Comparison of ENCODE assay signal across 9 mouse cellular contexts in the genomic region with DNA sequence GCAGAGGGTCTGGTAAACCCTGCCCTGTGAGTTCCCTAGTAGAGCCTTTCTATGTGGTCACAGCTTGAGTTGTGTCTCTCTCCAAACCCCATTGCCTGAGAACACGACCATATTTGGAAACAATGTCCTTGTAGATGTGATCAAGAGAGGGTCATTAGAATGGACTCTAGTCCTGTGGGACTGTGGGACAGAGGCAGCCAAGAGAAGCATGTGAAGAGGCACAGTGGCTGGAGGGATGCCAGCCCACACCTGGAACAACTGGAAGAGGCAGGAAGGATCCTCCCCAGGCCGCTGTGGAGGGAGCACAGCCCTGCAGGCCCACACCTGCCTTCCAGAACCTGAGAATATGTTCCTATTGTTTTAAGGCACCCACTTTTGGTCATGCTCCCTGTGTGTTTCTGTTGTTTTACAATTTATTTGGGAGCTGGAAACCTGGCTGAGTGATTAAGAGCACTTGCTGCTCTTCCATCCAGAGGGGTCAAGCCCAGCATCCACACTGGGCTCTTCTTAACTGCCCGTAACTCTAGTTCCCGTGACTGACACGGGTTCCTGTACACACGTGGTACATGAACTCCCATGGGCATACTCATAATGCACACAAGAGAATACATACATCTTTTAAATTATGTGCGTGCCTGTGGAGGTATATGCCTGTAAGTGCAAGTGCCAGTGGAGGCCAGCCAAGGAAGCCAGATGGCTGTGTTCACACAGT. TPM values are rescaled to one million over a fixed set of nuclear protein-coding genes. Genes with fewer than 3 reads are reported as not detected.
DNase-seq lines count a peak whose midpoint lies in the region; ATAC-seq and TF ChIP-seq lines count a peak whose summit lies in the region.
"Had no signal": no experiment of that assay in that cellular context is flagged by ENCODE, and none has a peak within 500 bp of the region (broad histone marks: within the 10 kb centered on the region; RNA-seq: fewer than 3 reads in every experiment).

No protein-coding gene starts in this region.

- peak overlapping the region; percentile 86 for H3K27ac ChIP-seq in hindbrain, embryonic 13.5 days
- H3K27ac ChIP-seq in hindbrain, embryonic 12.5 days: no peak overlapping the region
- H3K27ac ChIP-seq in neural tube, embryonic 13.5 days (replicated peaks): peak overlapping the region; percentile 85
- H3K27ac ChIP-seq in intestine, embryonic 16.5 days (ENCODE audit: low read length): peak overlapping the region; percentile 75
- peak overlapping the region; percentile 88 for H3K27ac ChIP-seq in stomach, postnatal 0 days (replicated peaks)

- no peaks in the 10 kb centered on the region for H3K27me3 ChIP-seq in hindbrain, embryonic 13.5 days
- peaks cover 2% of the 10 kb centered on the region; the same call in 1 of the 2 replicates for H3K27me3 ChIP-seq in hindbrain, embryonic 12.5 days
- H3K27me3 ChIP-seq in neural tube, embryonic 13.5 days: no peaks in the 10 kb centered on the region
- no peaks in the 10 kb centered on the region for H3K27me3 ChIP-seq in intestine, embryonic 16.5 days (replicated peaks; ENCODE audit: control insufficient read depth, insufficient read depth, low read length)
- H3K27me3 ChIP-seq in stomach, postnatal 0 days (ENCODE audit: control insufficient read depth, insufficient read depth, low read length): no peaks in the 10 kb centered on the region

- H3K4me2 ChIP-seq in hindbrain, embryonic 13.5 days: no peak overlapping the region
- H3K4me2 ChIP-seq in hindbrain, embryonic 12.5 days (replicated peaks): no peak overlapping the region
- no peak overlapping the region for H3K4me2 ChIP-seq in neural tube, embryonic 13.5 days
- no peak overlapping the region for H3K4me2 ChIP-seq in intestine, embryonic 16.5 days (ENCODE audit: low read depth, low read length)
- no peak overlapping the region for H3K4me2 ChIP-seq in stomach, postnatal 0 days (replicated peaks; ENCODE audit: low read depth)

- no peak for TF ChIP-seq EP300 in stomach, postnatal 0 days (optimal IDR thresholded peaks at IDR 0.05)

- TF ChIP-seq CTCF in stomach, postnatal 0 days (IDR thresholded peaks at IDR 0.05; ENCODE audit: low read depth): no peak

- H3K9ac ChIP-seq in hindbrain, embryonic 13.5 days: no peak overlapping the region
- H3K9ac ChIP-seq in hindbrain, embryonic 12.5 days: no peak overlapping the region
- no peak overlapping the region for H3K9ac ChIP-seq in neural tube, embryonic 13.5 days
- H3K9ac ChIP-seq in intestine, embryonic 16.5 days (ENCODE audit: low read depth, low read length): no peak overlapping the region
- no peak overlapping the region for H3K9ac ChIP-seq in stomach, postnatal 0 days (ENCODE audit: low read length)

- no peak for DNase-seq in neural tube, embryonic 10.5 days (ENCODE audit: extremely low spot score, low spot score)
- no peak for DNase-seq in stomach, postnatal 0 days (ENCODE audit: low spot score)
- no peak for DNase-seq in gastrocnemius, adult 18-20 months (ENCODE audit: low spot score)
- no peak for DNase-seq in thymus, adult 18-20 months

- WGBS in hindbrain, embryonic 13.5 days: 79% methylated on average over 7 of the region's 7 CpGs
- 89% methylated on average over 7 of the region's 7 CpGs for WGBS in hindbrain, embryonic 12.5 days
- WGBS in neural tube, embryonic 13.5 days: 78% methylated on average over 7 of the region's 7 CpGs
- 86% methylated on average over 7 of the region's 7 CpGs for WGBS in intestine, embryonic 16.5 days
- 64% methylated on average over 7 of the region's 7 CpGs for WGBS in stomach, postnatal 0 days

- 0 out of 2 replicates have a peak, but pooled peaks have one; percentile 15 for ATAC-seq in hindbrain, embryonic 13.5 days (ENCODE audit: low FRiP score)
- no peak for ATAC-seq in hindbrain, embryonic 12.5 days (ENCODE audit: low FRiP score)
- ATAC-seq in neural tube, embryonic 13.5 days (ENCODE audit: low read depth): no peak
- ATAC-seq in intestine, embryonic 16.5 days: no peak
- ATAC-seq in stomach, postnatal 0 days (ENCODE audit: low FRiP score, low TSS enrichment): no peak

- H3K4me1 ChIP-seq in hindbrain, embryonic 13.5 days (replicated peaks): peaks cover 24% of the 10 kb centered on the region
- peaks cover 18% of the 10 kb centered on the region for H3K4me1 ChIP-seq in hindbrain, embryonic 12.5 days
- peaks cover 27% of the 10 kb centered on the region for H3K4me1 ChIP-seq in neural tube, embryonic 13.5 days (replicated peaks)
- H3K4me1 ChIP-seq in intestine, embryonic 16.5 days (ENCODE audit: control insufficient read depth, insufficient read depth, low read length): peaks cover 21% of the 10 kb centered on the region
- peaks cover 18% of the 10 kb centered on the region for H3K4me1 ChIP-seq in stomach, postnatal 0 days (replicated peaks; ENCODE audit: control insufficient read depth, insufficient read depth)

- no peaks in the 10 kb centered on the region for H3K9me3 ChIP-seq in hindbrain, embryonic 13.5 days
- no peaks in the 10 kb centered on the region for H3K9me3 ChIP-seq in hindbrain, embryonic 12.5 days (replicated peaks)
- no peaks in the 10 kb centered on the region for H3K9me3 ChIP-seq in neural tube, embryonic 13.5 days
- no peaks in the 10 kb centered on the region for H3K9me3 ChIP-seq in intestine, embryonic 16.5 days (ENCODE audit: control insufficient read depth, low read length)
- no peaks in the 10 kb centered on the region for H3K9me3 ChIP-seq in stomach, postnatal 0 days (ENCODE audit: control insufficient read depth, low read length)
- H3K9me3 ChIP-seq: G1E had no signal

- H3K36me3 ChIP-seq in hindbrain, embryonic 13.5 days: peaks cover 27% of the 10 kb centered on the region
- H3K36me3 ChIP-seq in hindbrain, embryonic 12.5 days: peaks cover 27% of the 10 kb centered on the region
- peaks cover 27% of the 10 kb centered on the region for H3K36me3 ChIP-seq in neural tube, embryonic 13.5 days
- peaks cover 12% of the 10 kb centered on the region for H3K36me3 ChIP-seq in intestine, embryonic 16.5 days (ENCODE audit: control insufficient read depth, insufficient read depth, low read length)
- H3K36me3 ChIP-seq in stomach, postnatal 0 days (ENCODE audit: control insufficient read depth, insufficient read depth, low read length): peaks cover 3% of the 10 kb centered on the region; the same call in 1 of the 2 replicates

- no peak overlapping the region for H3K4me3 ChIP-seq in hindbrain, embryonic 13.5 days
- no peak overlapping the region for H3K4me3 ChIP-seq in hindbrain, embryonic 12.5 days
- no peak overlapping the region for H3K4me3 ChIP-seq in neural tube, embryonic 13.5 days
- no peak overlapping the region for H3K4me3 ChIP-seq in intestine, embryonic 16.5 days (ENCODE audit: low read length)
- no peak overlapping the region for H3K4me3 ChIP-seq in stomach, postnatal 0 days (ENCODE audit: low read depth, low read length)

RNA-seq across cellular contexts. Expression of gene Cyth1, which starts 5.2 kb away (rescaled TPM):
- 24.0 and 24.4 TPM in 2 replicates for polyA plus RNA-seq in hindbrain, embryonic 13.5 days (2015; fragmentation: Nextera tagmentation; extraction: Ambion mirVana)
- 29.0 and 33.5 TPM in 2 replicates for polyA plus RNA-seq in hindbrain, embryonic 12.5 days (2016; fragmentation: Nextera tagmentation; extraction: Ambion mirVana)
- polyA plus RNA-seq in neural tube, embryonic 13.5 days (2015; fragmentation: Nextera tagmentation; extraction: Ambion mirVana): 24.4 and 25.2 TPM in 2 replicates
- 9.6 and 9.8 TPM in 2 replicates for polyA plus RNA-seq in intestine, embryonic 16.5 days (2015; fragmentation: Nextera tagmentation; extraction: Ambion mirVana)
- 13.1 and 13.3 TPM in 2 replicates for polyA plus RNA-seq in stomach, postnatal 0 days (2015; fragmentation: Nextera tagmentation; extraction: Ambion mirVana)
- total RNA-seq in gastrocnemius, adult 18-20 months (2021): 10 to 100 TPM; 38.4 to 40.3 TPM

RNA-seq across cellular contexts. Expression of gene Usp36, which starts 36.4 kb away (rescaled TPM):
- polyA plus RNA-seq in hindbrain, embryonic 13.5 days (2015; fragmentation: Nextera tagmentation; extraction: Ambion mirVana): 16.0 and 17.6 TPM in 2 replicates
- 17.1 and 19.9 TPM in 2 replicates for polyA plus RNA-seq in hindbrain, embryonic 12.5 days (2016; fragmentation: Nextera tagmentation; extraction: Ambion mirVana)
- 15.6 and 17.9 TPM in 2 replicates for polyA plus RNA-seq in neural tube, embryonic 13.5 days (2015; fragmentation: Nextera tagmentation; extraction: Ambion mirVana)
- polyA plus RNA-seq in intestine, embryonic 16.5 days (2015; fragmentation: Nextera tagmentation; extraction: Ambion mirVana): 15.9 TPM in 2 replicates
- polyA plus RNA-seq in stomach, postnatal 0 days (2015; fragmentation: Nextera tagmentation; extraction: Ambion mirVana): 8.1 and 8.9 TPM in 2 replicates
- total RNA-seq in gastrocnemius, adult 18-20 months (2021): 10 to 100 TPM; 12.9 to 14.1 TPM
